Mouse (Mus musculus): ENCODE results near the gene Gsdmc3. TPM values are rescaled to one million over a fixed set of nuclear protein-coding genes. Genes with fewer than 3 reads are reported as not detected.

Gsdmc3 gene
- polyA plus RNA-seq (2015; fragmentation: Illumina TruSeq; extraction: RNeasy Lipid Tissue Mini Kit (QIAGEN cat#74804); ENCODE audit: low read depth, low replicate concordance): not detected

GRCm38 (mm10) chr15:63878458-63878857 lies at the start of gene Gsdmc3:
TSS of gene Gsdmc3 (minus strand) at chr15:63878558.

DNA sequence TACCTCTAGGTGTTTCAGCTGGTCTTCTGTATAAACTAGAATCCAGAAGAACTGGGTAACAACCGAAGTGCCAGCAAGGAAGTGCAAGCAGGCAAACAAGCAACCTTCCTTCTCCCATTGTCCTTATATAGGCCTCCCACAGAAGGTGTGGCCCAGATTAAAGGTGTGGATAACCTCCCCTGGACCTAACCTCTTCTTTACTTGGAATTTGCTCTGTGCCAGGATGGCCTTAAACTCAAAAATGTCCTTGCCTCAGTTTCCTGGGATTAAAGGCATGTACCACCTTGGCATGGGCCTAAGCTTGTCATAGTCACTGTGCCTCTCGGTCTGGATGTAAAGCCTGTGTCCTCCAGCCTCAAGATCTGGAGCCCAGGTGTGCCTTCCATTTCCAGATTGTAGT lies 33.8 kb upstream of the Gsdmc3 start, which contains the start of gene Gsdmc4:
Gene Gsdmc4 (minus strand): TSS at position 101 of the 400 bp plus-strand sequence.

Other genes with a start within 250 kb of the Gsdmc3 start
- not detected for gene Gsdmc2, start 33.4 kb downstream of the Gsdmc3 start, polyA plus RNA-seq (2015; fragmentation: Illumina TruSeq; extraction: RNeasy Lipid Tissue Mini Kit (QIAGEN cat#74804); ENCODE audit: low read depth, low replicate concordance)
- not detected for gene Gsdmc4, start 33.7 kb upstream of the Gsdmc3 start, polyA plus RNA-seq (2015; fragmentation: Illumina TruSeq; extraction: RNeasy Lipid Tissue Mini Kit (QIAGEN cat#74804); ENCODE audit: low read depth, low replicate concordance)
- 211 TPM for gene Fam49b, start 181.9 kb upstream of the Gsdmc3 start, polyA plus RNA-seq (2015; fragmentation: Illumina TruSeq; extraction: RNeasy Lipid Tissue Mini Kit (QIAGEN cat#74804); ENCODE audit: low read depth, low replicate concordance)

Data from brain, adult 10 weeks (tissue).